Mouse (Mus musculus): ENCODE data around the gene Usp47.

Gene Usp47

GRCm38 (mm10) chr7:112023150-112023600, at the start of gene Usp47:
Usp47 (plus strand) TSS chr7:112023504.
- peak; percentile 86 for DNase-seq (ENCODE audit: extremely low spot score, low spot score)

GRCm38 (mm10) chr7:111976401-111976800, 46.9 kb upstream of the Usp47 start:
- no peak for DNase-seq (ENCODE audit: extremely low spot score, low spot score)

- no peak for DNase-seq (ENCODE audit: extremely low spot score, low spot score)
Measured at GRCm38 (mm10) chr7:111977871-111978270, 45.4 kb upstream of the Usp47 start.

- DNase-seq (ENCODE audit: extremely low spot score, low spot score) = no peak
Measured at GRCm38 (mm10) chr7:111982296-111982695, 41.0 kb upstream of the Usp47 start.

GRCm38 (mm10) chr7:111984530-111984929, 38.8 kb upstream of the Usp47 start:
- DNase-seq (ENCODE audit: extremely low spot score, low spot score) = no peak

- DNase-seq (ENCODE audit: extremely low spot score, low spot score) = no peak
Measured at GRCm38 (mm10) chr7:111985266-111985665, 38.0 kb upstream of the Usp47 start.

- DNase-seq (ENCODE audit: extremely low spot score, low spot score) = no peak
Measured at GRCm38 (mm10) chr7:111986906-111987305, 36.4 kb upstream of the Usp47 start.

GRCm38 (mm10) chr7:111997441-111997840, 25.9 kb upstream of the Usp47 start:
- no peak for DNase-seq (ENCODE audit: extremely low spot score, low spot score)

GRCm38 (mm10) chr7:111998446-111999004, 24.8 kb upstream of the Usp47 start:
- DNase-seq (ENCODE audit: extremely low spot score, low spot score) = no peak

GRCm38 (mm10) chr7:111999376-111999775, 23.9 kb upstream of the Usp47 start:
- DNase-seq (ENCODE audit: extremely low spot score, low spot score) = no peak

GRCm38 (mm10) chr7:112000166-112000565, 23.1 kb upstream of the Usp47 start:
- DNase-seq (ENCODE audit: extremely low spot score, low spot score) = no peak

- DNase-seq (ENCODE audit: extremely low spot score, low spot score) = no peak
Measured at GRCm38 (mm10) chr7:112010511-112010910, 12.8 kb upstream of the Usp47 start.

GRCm38 (mm10) chr7:112010976-112011375, 12.3 kb upstream of the Usp47 start:
- no peak for DNase-seq (ENCODE audit: extremely low spot score, low spot score)

- DNase-seq (ENCODE audit: extremely low spot score, low spot score) = no peak
Measured at GRCm38 (mm10) chr7:112012102-112012501, 11.2 kb upstream of the Usp47 start.

GRCm38 (mm10) chr7:112012621-112013177, 10.6 kb upstream of the Usp47 start:
- no peak for DNase-seq (ENCODE audit: extremely low spot score, low spot score)

- DNase-seq (ENCODE audit: extremely low spot score, low spot score) = no peak
Measured at GRCm38 (mm10) chr7:112014148-112014547, 9.2 kb upstream of the Usp47 start.

- no peak for DNase-seq (ENCODE audit: extremely low spot score, low spot score)
Measured at GRCm38 (mm10) chr7:112022506-112023149, 676 bp upstream of the Usp47 start.

- peak; percentile 82 for DNase-seq (ENCODE audit: extremely low spot score, low spot score)
Measured at GRCm38 (mm10) chr7:112023601-112024445, 519 bp downstream of the Usp47 start.

- no peak for DNase-seq (ENCODE audit: extremely low spot score, low spot score)
Measured at GRCm38 (mm10) chr7:112024446-112024730, 1.1 kb downstream of the Usp47 start.

GRCm38 (mm10) chr7:112024856-112025255, 1.6 kb downstream of the Usp47 start:
- DNase-seq (ENCODE audit: extremely low spot score, low spot score) = no peak

GRCm38 (mm10) chr7:112030594-112030993, 7.3 kb downstream of the Usp47 start:
- DNase-seq (ENCODE audit: extremely low spot score, low spot score) = no peak

- no peak for DNase-seq (ENCODE audit: extremely low spot score, low spot score)
Measured at GRCm38 (mm10) chr7:112035804-112036203, 12.5 kb downstream of the Usp47 start.

Measured in neural tube, embryonic 10.5 days (tissue).